Mouse (Mus musculus): ENCODE results near the gene Birc7.

- TF ChIP-seq CTCF (IDR thresholded peaks at IDR 0.05; ENCODE audit: low read depth, low read length) (no peak), EP300 (IDR thresholded peaks at IDR 0.05; ENCODE audit: insufficient read depth, low read depth, low read length) (no peak)
Measured at GRCm38 (mm10) chr2:180879365-180880067, 49.3 kb upstream of the Birc7 start.

Data from ES-Bruce4 (cell line).